Mouse (Mus musculus) stomach, postnatal 0 days (tissue): ENCODE data around the gene Dock4. TPM values are rescaled to one million over a fixed set of nuclear protein-coding genes. Genes with fewer than 3 reads are reported as not detected.

Experiments used
- ATAC-seq: fragments of 200-750 bp; cut with Nextera tagmentation; 2 replicates; pipeline ENCODE4 v1.8.0; 2017; ENCODE audit not compliant: low FRiP score, low TSS enrichment
- DNase-seq: peaks from one replicate; pipeline ENCODE4 v3.0.0-alpha.2; 2016; ENCODE audit warnings: low spot score
- H3K27ac ChIP-seq: fragments of 300-500 bp; sonication (generic); replicated peaks from 2 replicates; pipeline ENCODE4 v1.5.1; 2014; ENCODE audit warnings: mild to moderate bottlenecking, control low read depth
- H3K27me3 ChIP-seq: fragments of 300-500 bp; sonication (generic); 2 replicates; pipeline ENCODE4 v1.6.1; 2014; ENCODE audit warnings: low read length; ENCODE audit not compliant: control insufficient read depth, insufficient read depth
- H3K36me3 ChIP-seq: fragments of 300-500 bp; sonication (generic); 2 replicates; pipeline ENCODE4 v1.6.1; 2014; ENCODE audit warnings: low read length, mixed read lengths; ENCODE audit not compliant: control insufficient read depth, insufficient read depth
- H3K4me1 ChIP-seq: fragments of 300-500 bp; sonication (generic); replicated peaks from 2 replicates; pipeline ENCODE4 v1.6.1; 2014; ENCODE audit warnings: antibody characterized with exemption; ENCODE audit not compliant: control insufficient read depth, insufficient read depth
- H3K4me2 ChIP-seq: fragments of 300-500 bp; sonication (generic); replicated peaks from 2 replicates; pipeline ENCODE4 v1.6.1; 2014; ENCODE audit warnings: low read depth, mild to moderate bottlenecking, control low read depth, moderate library complexity
- H3K4me3 ChIP-seq: fragments of 300-500 bp; sonication (generic); 2 replicates; pipeline ENCODE4 v1.5.1; 2014; ENCODE audit warnings: low read depth, low read length, control low read depth
- H3K9ac ChIP-seq: fragments of 300-500 bp; sonication (generic); 2 replicates; pipeline ENCODE4 v1.6.1; 2014; ENCODE audit warnings: mild to moderate bottlenecking, low read length, control low read depth, mixed read lengths
- H3K9me3 ChIP-seq: fragments of 300-500 bp; sonication (generic); 2 replicates; pipeline ENCODE4 v1.6.1; 2016; ENCODE audit warnings: low read length; ENCODE audit not compliant: control insufficient read depth
- CTCF ChIP-seq: IDR thresholded peaks from 2 replicates; pipeline ENCODE4 v1.5.1; 2016; ENCODE audit warnings: antibody characterized with exemption, low read depth, mild to moderate bottlenecking, moderate library complexity
- EP300 ChIP-seq: optimal IDR thresholded peaks from 2 replicates; pipeline ENCODE3; 2016; ENCODE audit warnings: antibody characterized with exemption
- WGBS: fragments of 180-500 bp; shearing (Covaris S2); extraction: QIAGEN DNeasy Blood & Tissue Kit; methylation state at CpG from one replicate; pipeline ENCODE4 v1.1.7; 2014; 5-methylcytosine and 5-hydroxymethylcytosine counted together
- polyA plus RNA-seq: library from polyadenylated mRNA; unstranded; fragments of >200 nt; fragmentation: Nextera tagmentation; extraction: Ambion mirVana; gene quantifications from 2 replicates; pipeline ENCODE4 v1.2.1, GENCODE M21; 2015

Dock4 gene
- polyA plus RNA-seq, 1 experiment from 2014 or later = 3.1 TPM

GRCm38 (mm10) chr12:40498928-40499626 lies 53.3 kb downstream of the Dock4 start:
- no peak for DNase-seq
- Histone ChIP-seq H3K4me2 (no peak overlapping the region), H3K9me3 (no peaks in the 10 kb centered on the region), H3K36me3 (no peaks in the 10 kb centered on the region), H3K9ac (no peak overlapping the region), H3K27me3 (no peaks in the 10 kb centered on the region), H3K27ac (no peak overlapping the region), H3K4me3 (no peak overlapping the region), H3K4me1 (0 out of 2 replicates have a peak, but pooled peaks cover 2% of the 10 kb centered on the region)
- peak; percentile 35; the same call in 1 of the 2 replicates for ATAC-seq
- TF ChIP-seq EP300 (no peak), CTCF (no peak)
- WGBS = 52% methylated on average over 15 of the region's 15 CpGs

GRCm38 (mm10) chr12:40499627-40500329 lies 54.0 kb downstream of the Dock4 start:
- Histone ChIP-seq H3K27me3 (no peaks in the 10 kb centered on the region), H3K4me1 (0 out of 2 replicates have a peak, but pooled peaks cover 2% of the 10 kb centered on the region), H3K36me3 (no peaks in the 10 kb centered on the region), H3K9me3 (no peaks in the 10 kb centered on the region), H3K4me2 (no peak overlapping the region), H3K4me3 (no peak overlapping the region), H3K27ac (no peak overlapping the region), H3K9ac (no peak overlapping the region)
- WGBS = 41% methylated on average over 5 of the region's 5 CpGs
- no peak for TF ChIP-seq CTCF
- ATAC-seq = peak; percentile 26; the same call in 1 of the 2 replicates
- no peak for DNase-seq

GRCm38 (mm10) chr12:40501141-40501540 lies 55.4 kb downstream of the Dock4 start:
- Histone ChIP-seq H3K27me3 (no peaks in the 10 kb centered on the region), H3K9ac (no peak overlapping the region), H3K4me1 (0 out of 2 replicates have a peak, but pooled peaks cover 2% of the 10 kb centered on the region), H3K4me2 (no peak overlapping the region), H3K27ac (no peak overlapping the region), H3K4me3 (no peak overlapping the region), H3K9me3 (no peaks in the 10 kb centered on the region), H3K36me3 (no peaks in the 10 kb centered on the region)
- WGBS = 76% methylated on average over 1 of the region's 1 CpGs
- TF ChIP-seq CTCF (no peak), EP300 (no peak)
- DNase-seq = no peak
- no peak for ATAC-seq

GRCm38 (mm10) chr12:40503520-40503919 lies 57.8 kb downstream of the Dock4 start:
- H3K9me3 ChIP-seq = no peaks in the 10 kb centered on the region
- WGBS = 27% methylated on average over 3 of the region's 3 CpGs
- H3K36me3 ChIP-seq = no peaks in the 10 kb centered on the region
- no peak overlapping the region for H3K9ac ChIP-seq
- DNase-seq (no peak), ATAC-seq (no peak)
- H3K4me2 ChIP-seq = no peak overlapping the region
- 0 out of 2 replicates have a peak, but pooled peaks cover 2% of the 10 kb centered on the region for H3K4me1 ChIP-seq
- H3K4me3 ChIP-seq = no peak overlapping the region
- no peak overlapping the region for H3K27ac ChIP-seq
- H3K27me3 ChIP-seq = no peaks in the 10 kb centered on the region
- no peak for TF ChIP-seq EP300
- TF ChIP-seq CTCF = no peak

GRCm38 (mm10) chr12:40504687-40505086 lies 58.9 kb downstream of the Dock4 start:
- Histone ChIP-seq H3K9me3 (no peaks in the 10 kb centered on the region), H3K4me2 (no peak overlapping the region), H3K27me3 (no peaks in the 10 kb centered on the region), H3K36me3 (no peaks in the 10 kb centered on the region), H3K4me3 (no peak overlapping the region), H3K9ac (no peak overlapping the region), H3K27ac (no peak overlapping the region), H3K4me1 (no peaks in the 10 kb centered on the region)
- DNase-seq (no peak), ATAC-seq (no peak)
- 48% methylated on average over 3 of the region's 3 CpGs for WGBS
- TF ChIP-seq CTCF (no peak), EP300 (no peak)

GRCm38 (mm10) chr12:40507823-40508390 lies 62.2 kb downstream of the Dock4 start:
- no peak for DNase-seq

More at GRCm38 (mm10) chr12:40507823-40508390, 62.2 kb downstream of the Dock4 start:
- 74% methylated on average over 4 of the region's 4 CpGs for WGBS
- Histone ChIP-seq H3K27ac (no peak overlapping the region), H3K9me3 (no peaks in the 10 kb centered on the region), H3K36me3 (no peaks in the 10 kb centered on the region), H3K4me1 (no peaks in the 10 kb centered on the region), H3K4me2 (no peak overlapping the region), H3K9ac (no peak overlapping the region), H3K27me3 (no peaks in the 10 kb centered on the region), H3K4me3 (no peak overlapping the region)
- TF ChIP-seq CTCF (no peak), EP300 (no peak)
- ATAC-seq = no peak
